Mouse (Mus musculus) liver, embryonic 13.5 days (tissue): ENCODE results near the gene Hist1h2ae. TPM values are rescaled to one million over a fixed set of nuclear protein-coding genes. Genes with fewer than 3 reads are reported as not detected.
"Not testable (repeated sequence)": the region's sequence is repeated elsewhere in the genome, so short reads cannot be mapped to it uniquely, and the experiment has no call there.

Experiments
- ATAC-seq: fragments of 200-750 bp; cut with Nextera tagmentation; 2 replicates; pipeline ENCODE4 v1.8.0; 2017; ENCODE audit warnings: low read depth, mild to moderate bottlenecking, moderate number of reproducible peaks, moderate library complexity
- DNase-seq: peaks from one replicate; pipeline ENCODE4 v3.0.0; 2022
- H3K27ac ChIP-seq: fragments of 300-500 bp; sonication (generic); 2 replicates; pipeline ENCODE4 v1.5.1; 2015; ENCODE audit warnings: moderate library complexity, mild to moderate bottlenecking, inconsistent platforms
- H3K27me3 ChIP-seq: fragments of 300-500 bp; sonication (generic); 2 replicates; pipeline ENCODE4 v1.6.1; 2015; ENCODE audit warnings: mild to moderate bottlenecking, inconsistent platforms
- H3K36me3 ChIP-seq: fragments of 300-500 bp; sonication (generic); 2 replicates; pipeline ENCODE4 v1.6.1; 2015; ENCODE audit warnings: mild to moderate bottlenecking, inconsistent platforms
- H3K4me1 ChIP-seq: fragments of 300-500 bp; sonication (generic); replicated peaks from 2 replicates; pipeline ENCODE4 v1.6.1; 2015; ENCODE audit warnings: inconsistent platforms
- H3K4me2 ChIP-seq: fragments of 300-500 bp; sonication (generic); 2 replicates; pipeline ENCODE4 v1.6.1; 2015; ENCODE audit warnings: inconsistent platforms, mild to moderate bottlenecking, moderate library complexity
- H3K4me3 ChIP-seq: fragments of 300-500 bp; sonication (generic); replicated peaks from 2 replicates; pipeline ENCODE4 v1.5.1; 2015; ENCODE audit warnings: mild to moderate bottlenecking, inconsistent platforms
- H3K9ac ChIP-seq: fragments of 300-500 bp; sonication (generic); 2 replicates; pipeline ENCODE4 v1.6.1; 2015; ENCODE audit warnings: mild to moderate bottlenecking, inconsistent platforms
- H3K9me3 ChIP-seq: fragments of 300-500 bp; sonication (generic); replicated peaks from 2 replicates; pipeline ENCODE4 v1.6.1; 2016; ENCODE audit warnings: inconsistent platforms
- WGBS: fragments of 180-500 bp; shearing (Covaris S2); methylation state at CpG from one replicate; pipeline ENCODE4 v1.1.7; 2015; ENCODE audit not compliant: insufficient replicate concordance; 5-methylcytosine and 5-hydroxymethylcytosine counted together
- polyA plus RNA-seq: library from polyadenylated mRNA; unstranded; fragments of >200 nt; fragmentation: Nextera tagmentation; extraction: Ambion mirVana; gene quantifications from 2 replicates; pipeline ENCODE4 v1.2.1, GENCODE M21; 2015

Gene Hist1h2ae
- polyA plus RNA-seq, 1 experiment from 2014 or later = 121 TPM

DNA sequence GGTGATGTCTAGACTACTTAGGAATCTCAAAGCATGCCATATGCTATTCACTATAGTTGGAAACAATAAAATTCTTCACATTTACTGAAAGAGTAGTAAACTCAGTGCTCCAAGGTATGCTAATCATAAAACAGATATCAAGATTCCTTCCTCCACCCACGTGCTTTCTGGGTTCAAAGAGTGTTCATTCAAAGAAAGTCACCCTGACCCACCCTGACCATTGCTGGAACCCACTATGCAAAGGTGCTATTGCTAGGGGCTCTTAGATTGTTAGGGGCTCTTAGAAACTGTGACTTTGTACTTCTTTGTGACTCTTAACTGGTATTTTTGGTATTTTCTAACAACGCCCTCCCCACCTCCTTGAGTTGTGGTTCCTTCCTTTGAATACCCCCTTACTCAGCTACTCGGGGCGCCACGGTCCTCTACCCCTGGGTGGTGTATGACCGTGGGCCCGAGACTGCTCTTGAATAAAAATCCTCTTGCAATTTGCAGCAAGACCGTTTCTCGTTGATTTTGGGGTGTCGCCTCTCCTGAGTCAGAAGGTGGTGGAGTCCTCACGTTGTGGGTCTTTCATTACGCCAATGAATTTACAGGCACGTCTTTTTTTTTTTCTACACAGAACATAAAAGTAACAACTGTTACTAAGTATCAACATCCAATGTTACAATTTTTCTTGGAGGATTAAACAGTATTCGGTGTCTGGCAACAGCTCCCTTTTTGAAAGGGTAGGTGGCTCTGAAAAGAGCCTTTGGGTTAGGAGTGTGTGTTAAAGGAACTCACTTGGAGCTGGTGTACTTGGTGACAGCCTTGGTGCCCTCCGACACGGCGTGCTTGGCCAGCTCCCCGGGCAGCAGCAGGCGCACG is 2.2 kb upstream of the Hist1h2ae start:
- not testable (repeated sequence) for H3K36me3 ChIP-seq, H3K9me3 ChIP-seq, DNase-seq, ATAC-seq, H3K27me3 ChIP-seq
- WGBS = 5% methylated on average over 20 of the region's 20 CpGs
- H3K9ac ChIP-seq = peak overlapping the region; percentile 92
- peak overlapping the region; percentile 96 for H3K27ac ChIP-seq
- H3K4me3 ChIP-seq = peak overlapping the region; percentile 64
- H3K4me2 ChIP-seq = peak overlapping the region; percentile 81
- H3K4me1 ChIP-seq = peaks cover 42% of the 10 kb centered on the region

GRCm38 (mm10) chr13:23572218-23573033 is 1.4 kb upstream of the Hist1h2ae start:
- Histone ChIP-seq H3K9me3 (no peaks in the 10 kb centered on the region), H3K9ac (peak overlapping the region; percentile 92), H3K27me3 (no peaks in the 10 kb centered on the region), H3K4me1 (peaks cover 42% of the 10 kb centered on the region), H3K36me3 (no peaks in the 10 kb centered on the region), H3K4me3 (peak overlapping the region; percentile 64), H3K4me2 (peak overlapping the region; percentile 81), H3K27ac (peak overlapping the region; percentile 96)
- ATAC-seq (no peak), DNase-seq (no peak)
- 30% methylated on average over 2 of the region's 2 CpGs for whole genome bisulfite sequencing

DNA sequence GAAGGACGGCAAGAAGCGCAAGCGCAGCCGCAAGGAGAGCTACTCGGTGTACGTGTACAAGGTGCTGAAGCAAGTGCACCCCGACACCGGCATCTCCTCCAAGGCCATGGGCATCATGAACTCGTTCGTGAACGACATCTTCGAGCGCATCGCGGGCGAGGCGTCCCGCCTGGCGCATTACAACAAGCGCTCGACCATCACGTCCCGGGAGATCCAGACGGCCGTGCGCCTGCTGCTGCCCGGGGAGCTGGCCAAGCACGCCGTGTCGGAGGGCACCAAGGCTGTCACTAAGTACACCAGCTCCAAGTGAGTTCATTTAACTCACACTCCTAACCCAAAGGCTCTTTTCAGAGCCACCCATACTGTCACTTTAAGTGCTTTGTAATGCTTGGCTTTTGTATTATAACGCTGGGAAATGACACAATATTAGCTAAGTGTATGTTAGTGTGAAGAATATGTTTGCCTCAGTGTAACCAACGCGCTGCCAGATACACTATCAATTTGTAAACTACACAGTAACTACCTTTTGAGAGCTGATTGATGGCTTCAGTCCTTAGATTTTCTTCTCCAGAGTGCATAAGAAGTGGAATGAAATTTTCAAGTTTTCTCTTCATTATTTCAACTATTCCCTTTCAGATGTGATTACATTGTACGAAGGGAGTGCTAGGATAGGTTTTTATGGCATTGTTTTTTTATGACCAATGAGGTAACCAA is 641 bp upstream of the Hist1h2ae start:
- peak; percentile 64 for DNase-seq
- not testable (repeated sequence) for H3K9me3 ChIP-seq, H3K27me3 ChIP-seq, H3K36me3 ChIP-seq
- H3K27ac ChIP-seq = peak overlapping the region; percentile 96
- 1% methylated on average over 12 of the region's 34 CpGs for WGBS
- peak overlapping the region; percentile 81 for H3K4me2 ChIP-seq
- H3K4me3 ChIP-seq = peak overlapping the region; percentile 64
- peak; percentile 3; the same call in 1 of the 2 replicates for ATAC-seq
- peak overlapping the region; percentile 92 for H3K9ac ChIP-seq
- peaks cover 39% of the 10 kb centered on the region for H3K4me1 ChIP-seq

GRCm38 (mm10) chr13:23570261-23571021 is 579 bp downstream of the Hist1h2ae start:
- peak overlapping the region; percentile 70 for H3K4me2 ChIP-seq
- peaks cover 36% of the 10 kb centered on the region for H3K4me1 ChIP-seq
- H3K27me3 ChIP-seq, DNase-seq, H3K36me3 ChIP-seq, H3K9me3 ChIP-seq, ATAC-seq: not testable (repeated sequence)
- peak overlapping the region; percentile 80 for H3K9ac ChIP-seq
- WGBS = under 1% methylated on average over 26 of the region's 41 CpGs
- H3K27ac ChIP-seq = peak overlapping the region; percentile 96
- peak overlapping the region; percentile 55 for H3K4me3 ChIP-seq

DNA sequence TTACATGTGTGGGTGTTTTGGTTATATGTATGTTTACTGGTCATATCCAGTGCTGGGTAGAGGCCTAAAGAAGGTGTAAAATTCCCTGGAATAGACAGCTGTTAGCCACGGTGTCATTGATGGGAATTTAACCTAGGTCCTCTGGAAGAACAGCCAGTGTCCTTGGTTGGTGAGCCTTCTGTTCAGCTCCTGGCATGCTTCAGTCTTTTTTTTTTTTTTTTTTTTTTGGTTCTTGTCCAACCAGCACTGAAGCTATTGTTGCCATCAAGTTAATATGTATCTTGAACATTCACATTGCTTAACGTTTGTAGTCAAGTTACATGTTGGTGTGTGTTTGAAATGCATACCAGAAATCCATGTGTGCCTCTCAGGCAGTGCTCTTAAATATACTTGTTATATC is 6.5 kb downstream of the Hist1h2ae start:
- H3K4me1 ChIP-seq = peaks cover 49% of the 10 kb centered on the region
- DNase-seq (no peak), ATAC-seq (no peak)
- H3K9ac ChIP-seq = no peak overlapping the region
- no peaks in the 10 kb centered on the region for H3K36me3 ChIP-seq
- WGBS = 88% methylated on average over 2 of the region's 2 CpGs
- H3K4me2 ChIP-seq = no peak overlapping the region
- peak overlapping the region; percentile 98 for H3K27ac ChIP-seq
- H3K27me3 ChIP-seq = no peaks in the 10 kb centered on the region
- no peaks in the 10 kb centered on the region for H3K9me3 ChIP-seq
- H3K4me3 ChIP-seq = no peak overlapping the region

DNA sequence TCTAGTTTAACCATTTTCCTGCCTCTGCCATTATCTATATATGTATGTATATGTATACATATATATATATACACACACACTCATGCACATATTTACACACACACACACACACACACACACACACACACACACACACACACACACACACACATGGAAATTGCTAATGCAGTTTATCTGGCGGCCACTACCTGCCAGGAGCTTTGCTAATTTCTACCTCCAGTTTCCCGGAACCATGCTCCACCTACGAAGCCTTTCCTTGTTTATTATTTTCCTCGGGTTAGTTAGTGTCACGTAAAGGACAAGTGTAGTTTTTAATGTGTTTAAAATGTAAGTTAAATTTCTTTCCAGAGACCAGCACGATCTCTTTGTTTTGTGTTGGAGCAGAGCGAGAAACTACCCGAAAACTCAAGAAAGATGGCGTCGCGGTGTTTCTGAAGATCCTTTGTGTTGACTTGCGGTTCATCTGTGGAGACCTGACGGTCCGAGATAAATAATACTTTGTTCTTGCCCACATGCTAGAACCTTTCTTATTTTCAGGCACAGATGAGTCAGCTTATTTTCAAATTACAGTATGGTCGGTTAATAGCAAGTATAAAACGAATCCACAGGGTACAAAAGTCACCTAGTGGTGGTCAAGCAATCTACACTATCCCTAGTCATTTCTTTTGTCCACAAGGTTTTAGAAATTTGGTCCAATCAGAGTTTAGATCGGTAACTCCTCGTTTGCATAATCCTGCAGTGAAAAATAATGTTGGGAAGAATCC is 8.1 kb downstream of the Hist1h2ae start:
- no peak for ATAC-seq
- DNase-seq = no peak
- peak overlapping the region; percentile 55 for H3K4me3 ChIP-seq
- H3K4me2 ChIP-seq = peak overlapping the region; percentile 73
- no peaks in the 10 kb centered on the region for H3K36me3 ChIP-seq
- no peaks in the 10 kb centered on the region for H3K9me3 ChIP-seq
- peak overlapping the region; percentile 74 for H3K9ac ChIP-seq
- H3K27me3 ChIP-seq = no peaks in the 10 kb centered on the region
- H3K4me1 ChIP-seq = peaks cover 51% of the 10 kb centered on the region
- WGBS = 2% methylated on average over 18 of the region's 18 CpGs
- peak overlapping the region; percentile 98 for H3K27ac ChIP-seq

GRCm38 (mm10) chr13:23561883-23562659 is 8.9 kb downstream of the Hist1h2ae start, which contains the start of gene Hist1h3e:
Gene Hist1h3e, minus strand, starts transcription at chr13:23562369.
- DNase-seq (peak; percentile 92), ATAC-seq (peak; percentile 91)
- not testable (repeated sequence) for H3K9me3 ChIP-seq, H3K27me3 ChIP-seq, H3K36me3 ChIP-seq
- Histone ChIP-seq H3K4me1 (peaks cover 49% of the 10 kb centered on the region), H3K27ac (peak within 1 kb of the TSS; percentile 98), H3K9ac (peak within 1 kb of the TSS; percentile 74), H3K4me3 (peak within 1 kb of the TSS; percentile 55), H3K4me2 (peak within 1 kb of the TSS; percentile 73)
- under 1% methylated on average over 56 of the region's 67 CpGs for WGBS

- H3K36me3 ChIP-seq, DNase-seq, H3K27me3 ChIP-seq, H3K9me3 ChIP-seq, ATAC-seq: not testable (repeated sequence)
- Histone ChIP-seq H3K27ac (peak overlapping the region; percentile 98), H3K4me3 (peak overlapping the region; percentile 55), H3K4me1 (peaks cover 50% of the 10 kb centered on the region), H3K4me2 (peak overlapping the region; percentile 73), H3K9ac (peak overlapping the region; percentile 73)
- 3% methylated on average over 2 of the region's 5 CpGs for WGBS
These were observed 9.5 kb downstream of the Hist1h2ae start for GRCm38 (mm10) chr13:23561531-23561882.

DNA sequence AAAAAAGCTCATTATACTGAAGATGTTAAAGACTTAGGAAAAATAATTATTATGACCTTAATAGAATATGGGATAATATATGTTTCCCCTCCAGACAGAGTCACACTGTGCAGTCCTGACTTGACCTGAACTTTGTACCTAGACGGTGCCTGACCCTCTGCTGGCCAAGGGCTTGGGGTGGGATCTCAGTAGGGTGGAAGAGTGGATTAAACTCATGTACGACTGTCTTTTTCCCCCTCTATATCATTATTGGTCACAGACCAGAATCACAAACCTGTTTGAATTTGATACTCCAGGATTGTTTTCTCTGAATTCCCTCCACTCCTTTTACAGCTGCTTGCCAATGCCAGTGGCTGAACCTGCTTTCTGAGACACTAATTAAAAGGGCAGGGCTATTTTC is 10.3 kb downstream of the Hist1h2ae start:
- Histone ChIP-seq H3K4me2 (peak overlapping the region; percentile 64), H3K27ac (peak overlapping the region; percentile 90), H3K9ac (peak overlapping the region; percentile 73), H3K4me1 (peaks cover 53% of the 10 kb centered on the region), H3K4me3 (peak overlapping the region; percentile 37)
- not testable (repeated sequence) for H3K36me3 ChIP-seq, H3K27me3 ChIP-seq, ATAC-seq, DNase-seq, H3K9me3 ChIP-seq
- WGBS = 26% methylated on average over 2 of the region's 2 CpGs
